Mouse (Mus musculus): ENCODE data around the gene Cxxc4.

Gene Cxxc4

DNA sequence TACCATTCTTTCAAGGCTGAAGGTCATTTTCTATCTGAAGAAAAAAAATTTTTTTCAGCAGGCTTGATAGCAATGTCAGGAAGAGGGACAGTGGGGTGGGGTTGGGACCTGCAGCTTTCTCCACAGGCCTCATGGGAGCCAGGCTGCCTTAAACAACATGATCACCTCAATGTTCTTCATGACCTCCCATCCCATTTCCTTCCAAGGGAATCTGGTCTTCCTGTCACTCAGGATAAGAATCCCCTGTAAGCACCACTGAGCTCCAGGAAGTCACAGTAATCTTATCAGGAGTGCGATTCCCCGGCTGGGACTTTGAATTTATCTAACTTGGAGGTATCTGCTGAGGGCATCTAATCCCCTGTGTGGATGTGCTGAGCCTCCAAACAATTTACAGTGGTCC, 17.9 kb downstream of the Cxxc4 start:
- DNase-seq: no peak

DNA sequence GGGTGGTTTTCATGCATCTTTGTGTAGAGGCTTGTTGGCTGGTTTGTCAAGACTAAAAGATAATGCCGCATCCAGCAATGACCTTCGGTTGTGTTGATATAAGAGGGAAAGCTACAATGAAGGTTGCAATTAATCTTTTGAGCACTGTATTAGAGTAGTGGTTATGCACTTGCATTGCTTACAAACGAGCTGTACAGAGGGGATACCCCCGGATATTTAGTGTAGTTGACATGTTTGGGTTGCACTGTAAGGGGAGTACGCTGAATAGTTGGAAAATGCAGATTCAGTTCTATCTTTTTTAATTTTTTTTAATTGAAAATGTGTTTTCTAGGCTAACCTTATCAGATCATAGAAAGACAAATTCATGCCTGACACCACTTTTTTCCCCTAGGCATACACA, 22.4 kb downstream of the Cxxc4 start:
- DNase-seq: no peak

DNA sequence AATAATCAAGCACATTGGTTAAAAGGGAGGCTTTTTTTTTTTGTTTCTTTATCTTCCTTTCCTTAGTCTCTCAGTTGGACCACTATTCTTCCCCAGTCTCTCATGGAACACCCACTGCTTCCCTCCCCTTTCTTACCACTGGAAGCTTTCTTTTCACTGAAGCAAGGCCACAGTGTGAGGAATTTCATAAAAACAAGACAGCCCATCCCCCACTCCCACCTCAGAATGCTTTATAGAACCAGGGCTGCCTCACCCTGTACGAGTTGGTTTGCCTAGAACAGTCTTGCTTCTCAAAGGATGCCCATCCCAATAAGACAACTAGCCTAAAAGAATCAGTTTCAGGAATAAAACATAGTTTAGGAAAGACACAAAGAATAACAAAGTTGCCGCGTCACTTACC, 23.0 kb downstream of the Cxxc4 start:
- no peak for DNase-seq

DNA sequence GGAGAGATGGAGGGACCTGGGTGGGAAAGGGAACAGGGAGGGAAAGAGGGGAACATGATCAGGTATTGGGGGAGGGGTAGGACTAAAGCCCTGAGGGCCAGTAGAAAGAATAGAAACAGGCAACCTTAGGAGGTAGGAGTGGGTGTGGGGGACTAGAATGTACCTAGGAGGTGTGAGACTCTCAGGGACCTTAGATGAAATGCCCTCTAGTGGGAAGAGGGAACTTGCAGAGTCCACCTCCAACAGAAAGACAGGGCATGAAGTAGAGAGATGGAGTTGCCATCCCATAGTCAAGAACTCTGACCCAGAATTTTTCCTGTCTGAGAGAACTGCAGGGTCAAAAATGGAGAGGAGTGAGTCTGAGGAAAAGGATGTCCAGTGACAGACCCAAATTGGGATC, 43.4 kb downstream of the Cxxc4 start:
- DNase-seq: no peak

DNA sequence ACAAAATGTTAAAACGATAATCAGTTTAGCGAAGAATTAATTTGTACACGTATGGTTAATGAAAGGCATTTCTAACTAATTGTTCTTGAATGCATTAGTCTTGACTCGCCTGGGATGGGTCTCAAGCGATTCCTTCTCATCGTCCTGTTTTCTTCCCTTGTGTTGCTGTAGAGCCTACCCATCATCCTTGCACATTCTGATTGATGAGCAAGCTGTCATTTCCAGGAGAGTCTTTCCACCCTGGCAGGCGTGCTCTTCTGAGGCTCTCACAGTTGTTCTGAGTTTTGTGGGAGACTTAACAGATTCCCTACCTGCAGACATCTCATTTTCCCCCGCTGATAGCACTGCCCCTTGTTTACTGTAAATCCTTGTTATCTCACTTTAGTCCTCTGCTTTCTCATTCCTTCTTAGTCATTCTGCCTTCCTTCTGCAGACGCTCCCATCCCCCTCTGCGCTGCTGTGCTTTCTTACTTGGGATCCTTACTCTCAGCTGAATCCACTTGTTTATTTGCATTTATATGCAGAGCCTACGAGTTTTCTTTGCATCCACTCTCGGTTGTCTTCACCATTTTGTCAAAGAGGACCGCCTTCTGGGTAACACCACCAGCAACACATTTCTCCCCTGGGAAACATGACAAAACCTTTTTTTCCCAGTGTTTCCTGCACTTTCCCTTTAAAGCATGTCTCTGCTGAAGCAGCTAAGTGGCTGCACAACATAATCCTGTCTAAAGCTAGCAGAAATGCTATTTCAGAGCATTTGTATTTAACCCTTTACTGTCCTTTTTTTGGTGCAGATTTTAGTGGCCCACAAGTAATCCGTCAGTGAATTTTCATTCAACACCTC, 45.5 kb downstream of the Cxxc4 start:
- no peak for DNase-seq

DNA sequence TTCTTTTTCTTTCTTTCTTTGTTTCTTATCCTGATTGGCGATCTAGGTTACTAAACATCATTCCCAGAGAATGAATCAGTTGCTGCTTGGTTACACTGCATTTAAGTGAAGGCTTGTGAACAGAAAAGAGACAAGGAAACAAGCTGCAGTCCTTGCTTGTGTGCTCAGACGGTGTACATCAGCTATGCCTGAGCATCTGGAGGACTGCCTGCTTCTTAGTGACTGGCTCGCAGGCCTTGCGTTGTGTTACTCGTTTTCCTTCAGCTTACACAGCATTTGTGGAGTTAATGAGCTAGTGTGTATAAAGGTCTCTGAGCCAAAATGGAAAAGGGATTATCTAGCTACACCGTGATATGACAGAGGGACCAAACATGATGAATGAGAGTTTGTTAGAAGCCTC, 58.9 kb downstream of the Cxxc4 start:
- no peak for DNase-seq

DNA sequence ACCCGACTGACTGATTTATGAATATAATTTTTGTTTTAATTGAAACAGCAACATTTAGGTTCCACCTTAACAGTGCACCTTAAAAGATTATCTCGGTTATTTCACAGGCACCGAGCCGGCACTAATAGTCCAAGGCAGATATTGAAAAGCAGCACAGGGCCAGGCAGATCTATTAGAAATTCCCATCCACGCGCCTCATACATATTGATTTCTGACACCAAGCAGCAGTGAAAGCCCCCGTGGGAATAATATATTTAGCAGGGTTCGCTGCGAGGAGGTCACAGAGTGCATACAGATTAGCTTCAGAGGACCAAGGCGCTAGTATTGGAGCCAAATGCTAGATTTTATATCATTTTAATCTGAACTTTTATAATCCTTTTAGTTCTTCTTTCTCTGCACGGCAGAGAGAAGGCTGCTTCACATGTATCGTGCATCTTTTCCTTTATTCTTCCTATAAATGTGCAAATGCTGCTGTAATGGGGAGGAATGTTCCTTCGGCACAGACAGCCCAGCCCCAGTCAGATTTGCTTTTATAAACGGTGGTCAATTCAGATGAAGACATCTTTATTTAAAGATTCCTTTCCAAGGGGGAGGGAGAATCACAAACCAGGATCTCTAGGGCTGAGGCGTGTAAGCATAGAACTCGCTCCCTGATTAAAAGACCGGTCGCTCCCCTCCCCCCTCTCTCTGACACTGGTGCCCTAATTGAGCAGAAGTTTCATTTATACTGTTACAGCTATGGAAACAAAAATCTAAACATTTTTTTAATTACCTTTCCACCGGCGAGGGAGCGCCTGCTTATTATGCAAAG, 66.6 kb downstream of the Cxxc4 start:
- no peak for DNase-seq

DNA sequence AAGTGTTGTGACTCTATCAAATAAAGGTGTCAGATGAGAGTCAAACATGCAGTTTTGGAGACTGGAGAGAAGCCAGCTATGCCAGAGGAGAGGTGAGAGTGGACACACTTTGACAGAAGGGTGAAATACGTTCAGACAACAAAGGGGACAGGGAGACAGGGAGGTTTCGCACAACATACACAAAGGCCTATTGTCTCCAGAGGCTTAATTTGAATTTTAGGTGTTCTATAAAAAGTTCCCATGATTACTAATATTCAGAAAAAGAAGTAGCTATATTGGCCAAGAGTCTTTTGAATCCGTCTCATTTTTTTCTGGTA, 67.2 kb downstream of the Cxxc4 start:
- DNase-seq: no peak

DNA sequence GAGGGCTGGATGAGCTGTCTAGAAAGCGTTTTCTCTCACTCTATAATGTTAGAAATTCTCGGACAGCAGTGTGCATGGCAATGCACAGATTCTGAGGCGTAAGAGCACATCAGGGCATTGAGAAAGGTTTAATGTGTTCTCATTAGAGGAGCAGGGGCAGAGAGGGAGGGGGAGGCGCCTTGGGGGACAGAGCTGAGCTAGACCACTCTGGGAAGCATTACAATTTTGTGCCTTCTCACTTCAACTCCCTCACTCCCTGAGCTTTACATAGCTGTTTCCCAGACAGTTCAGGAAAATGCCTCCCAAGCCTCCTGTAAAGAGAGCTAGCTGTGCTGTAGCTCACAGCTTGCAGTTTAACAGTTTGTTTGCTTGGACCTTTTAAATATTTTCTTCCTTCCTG, 70.2 kb downstream of the Cxxc4 start:
- DNase-seq: no peak

DNA sequence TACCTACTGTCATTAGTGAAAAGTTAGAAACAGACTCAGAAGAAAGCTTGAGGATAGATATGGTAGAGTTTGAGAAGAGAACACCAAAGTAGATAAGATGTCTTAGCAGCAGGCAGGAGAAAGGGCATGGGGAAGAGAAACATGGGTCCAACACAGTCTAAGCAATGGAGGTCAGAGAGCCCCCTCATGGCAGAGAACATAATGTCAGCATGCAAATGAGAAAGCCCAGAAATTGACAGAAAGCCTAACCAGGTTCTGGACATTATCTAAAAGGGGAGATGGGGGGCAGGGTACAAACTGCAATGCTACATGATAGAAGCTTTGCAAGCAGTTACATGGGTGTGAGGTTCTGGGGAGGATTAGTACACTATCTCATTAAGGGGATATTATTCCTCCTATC, 71.5 kb downstream of the Cxxc4 start:
- no peak for DNase-seq

Data from thymus, adult 18-20 months (tissue).